ENCODE assay signal across 8 mouse cellular contexts in genomic region chr10:80148610-80149290, GRCm38 (mm10). TPM values are rescaled to one million over a fixed set of nuclear protein-coding genes. Genes with fewer than 3 reads are reported as not detected.
DNase-seq lines count a peak whose midpoint lies in the region; ATAC-seq and TF ChIP-seq lines count a peak whose summit lies in the region.

No protein-coding gene starts in this region.

- peak; percentile 73 for TF ChIP-seq CTCF in left cerebral cortex, adult 2 months (IDR thresholded peaks at IDR 0.05)

- H3K27me3 ChIP-seq in hindbrain, embryonic 14.5 days (ENCODE audit: control insufficient read depth, insufficient read depth, low read length) = no peaks in the 10 kb centered on the region

- DNase-seq in WW6 (ENCODE audit: low read depth, low spot score) = peak; percentile 83
- peak; percentile 96 to 98 for DNase-seq in cerebellum, postnatal 25 days
- peak; percentile 81 to 91 for DNase-seq in frontal cortex, postnatal 25 days (ENCODE audit: low spot score in 2 of 2)
- peak; percentile 92 for DNase-seq in hindbrain, embryonic 14.5 days (ENCODE audit: low spot score)
- DNase-seq in left cerebral cortex, adult 2 months (ENCODE audit: extremely low spot score in 1 of 2, low spot score in 2 of 2) = peak; percentile 95 to 96
- DNase-seq in right cerebral cortex, postnatal 10 days (ENCODE audit: low spot score in 2 of 2) = peak; percentile 96
- peak; percentile 95 for DNase-seq in urinary bladder, postnatal 14 days (ENCODE audit: low spot score)

- H3K4me1 ChIP-seq in hindbrain, embryonic 14.5 days (replicated peaks; ENCODE audit: control insufficient read depth, insufficient read depth, low read length) = peaks cover 21% of the 10 kb centered on the region

- intact Hi-C loops in left cerebral cortex, adult 2 months (cut with DNase I) = loop anchor here (1.0 kb wide), 1 partner anchor 17 kb away; the partner anchor contains the start of gene Cirbp

- peak overlapping the region; percentile 100 for H3K4me2 ChIP-seq in hindbrain, embryonic 14.5 days (replicated peaks)

- H3K9me3 ChIP-seq in hindbrain, embryonic 14.5 days (ENCODE audit: control insufficient read depth, low read length) = no peaks in the 10 kb centered on the region

- H3K27ac ChIP-seq in hindbrain, embryonic 14.5 days = peak overlapping the region; percentile 99
- peak overlapping the region; percentile 100 for H3K27ac ChIP-seq in left cerebral cortex, adult 2 months

- WGBS in hindbrain, embryonic 14.5 days = under 1% methylated on average over 56 of the region's 57 CpGs

- peaks cover 57% of the 10 kb centered on the region for H3K36me3 ChIP-seq in hindbrain, embryonic 14.5 days (replicated peaks; ENCODE audit: control insufficient read depth, insufficient read depth)

- peak overlapping the region; percentile 100 for H3K9ac ChIP-seq in hindbrain, embryonic 14.5 days

- H3K4me3 ChIP-seq in hindbrain, embryonic 14.5 days (replicated peaks; ENCODE audit: low read length) = peak overlapping the region; percentile 100
- H3K4me3 ChIP-seq in left cerebral cortex, adult 2 months = peak overlapping the region; percentile 95

- peak; percentile 37 for ATAC-seq in hindbrain, embryonic 14.5 days (ENCODE audit: low FRiP score)
- peak; percentile 30 for ATAC-seq in megakaryocyte, adult 5-6 weeks (ENCODE audit: poor library complexity, severe bottlenecking)

RNA-seq across cellular contexts. Expression of gene Midn, which starts 0.7 kb away (rescaled TPM):
- 44.1 and 54.4 TPM in 2 replicates for polyA plus RNA-seq in hindbrain, embryonic 14.5 days (2014; fragmentation: Nextera tagmentation; extraction: Ambion mirVana)
- total RNA-seq in left cerebral cortex, adult 2 months (2021) = 100 to 1,000 TPM in 1 of 2 experiments, 10 to 100 TPM in 1; 80.7 to 127 TPM
- 29.5 and 29.6 TPM in 2 replicates for total RNA-seq in megakaryocyte, adult 5-6 weeks (2015)
- total RNA-seq in megakaryocyte, adult 5-6 weeks (2017) = 22.4 and 36.1 TPM in 2 replicates

RNA-seq across cellular contexts. Expression of gene Cbarp, which starts 8.1 kb away (rescaled TPM):
- 93.4 and 96.4 TPM in 2 replicates for polyA plus RNA-seq in hindbrain, embryonic 14.5 days (2014; fragmentation: Nextera tagmentation; extraction: Ambion mirVana)
- 100 to 1,000 TPM; 431 to 456 TPM for total RNA-seq in left cerebral cortex, adult 2 months (2021)
- total RNA-seq in megakaryocyte, adult 5-6 weeks (2015) = 1.6 and 2.2 TPM in 2 replicates
- total RNA-seq in megakaryocyte, adult 5-6 weeks (2017) = 1.4 TPM in 1 of 2 replicates, not detected in the other

RNA-seq across cellular contexts. Expression of gene Atp5d, which starts 10.3 kb away (rescaled TPM):
- polyA plus RNA-seq in hindbrain, embryonic 14.5 days (2014; fragmentation: Nextera tagmentation; extraction: Ambion mirVana) = 469 and 505 TPM in 2 replicates
- total RNA-seq in left cerebral cortex, adult 2 months (2021) = 100 to 1,000 TPM; 356 to 366 TPM
- 161 and 162 TPM in 2 replicates for total RNA-seq in megakaryocyte, adult 5-6 weeks (2015)
- total RNA-seq in megakaryocyte, adult 5-6 weeks (2017) = 31.0 and 34.7 TPM in 2 replicates

RNA-seq across cellular contexts. Expression of gene Cirbp, which starts 17.0 kb away (rescaled TPM):
- 203 and 252 TPM in 2 replicates for polyA plus RNA-seq in hindbrain, embryonic 14.5 days (2014; fragmentation: Nextera tagmentation; extraction: Ambion mirVana)
- 10 to 100 TPM; 75.8 to 93.0 TPM for total RNA-seq in left cerebral cortex, adult 2 months (2021)
- total RNA-seq in megakaryocyte, adult 5-6 weeks (2015) = 11.7 and 13.8 TPM in 2 replicates
- total RNA-seq in megakaryocyte, adult 5-6 weeks (2017) = 29.3 and 32.1 TPM in 2 replicates

RNA-seq across cellular contexts. Expression of gene 1600002K03Rik, which starts 24.0 kb away (rescaled TPM):
- 7.0 and 7.7 TPM in 2 replicates for polyA plus RNA-seq in hindbrain, embryonic 14.5 days (2014; fragmentation: Nextera tagmentation; extraction: Ambion mirVana)
- 1 to 10 TPM; 6.0 to 8.1 TPM for total RNA-seq in left cerebral cortex, adult 2 months (2021)
- 19.3 and 21.0 TPM in 2 replicates for total RNA-seq in megakaryocyte, adult 5-6 weeks (2015)
- total RNA-seq in megakaryocyte, adult 5-6 weeks (2017) = 18.8 and 20.9 TPM in 2 replicates

Comparison
In these comparisons a context has a peak if more than half of its experiments do, and no peak if none do; other contexts are left out.
1. Peak in every context shown above with its lines: DNase-seq, ATAC-seq, H3K4me3 ChIP-seq and H3K27ac ChIP-seq.
2. RNA of gene Cbarp, which starts 8.1 kb away (total RNA-seq): 431 to 456 TPM in left cerebral cortex, adult 2 months; 1.4 to 2.2 TPM in megakaryocyte, adult 5-6 weeks; every median in the first group is over 100 times any median in the second.